Mouse (Mus musculus) megakaryocyte-erythroid progenitor cell, adult 5-6 weeks (primary cell): ENCODE data around the gene Prlhr. TPM values are rescaled to one million over a fixed set of nuclear protein-coding genes. Genes with fewer than 3 reads are reported as not detected.
A peak's percentile ranks its signal among the peaks of the same experiment; 100 is the strongest.

Experiments
- ATAC-seq: replicated peaks from 2 replicates; pipeline ENCODE4 v1.8.0; 2016; ENCODE audit warnings: mild to moderate bottlenecking, inconsistent platforms; ENCODE audit not compliant: severe bottlenecking, poor library complexity, low FRiP score, low TSS enrichment
- total RNA-seq, 2 experiments: library from RNA; stranded (forward) in 1 of 2; stranded (reverse) in 1 of 2; fragments of 200-1000, 215-1000 nt in 1 of 2; fragments of >200 nt in 1 of 2; fragmentation: Nextera tagmentation in 1 of 2; gene quantifications; 2 replicates each; pipeline ENCODE4 v1.2.3; 2014 to 2017

The Prlhr gene
- total RNA-seq, 2 experiments from 2014 or later = not detected

- ATAC-seq = no peak
Measured at GRCm38 (mm10) chr19:60440083-60440482, 28.0 kb downstream of the Prlhr start.

- ATAC-seq = peak; percentile 86
Measured at GRCm38 (mm10) chr19:60437566-60438241, 30.4 kb downstream of the Prlhr start.

GRCm38 (mm10) chr19:60432347-60433129 is 35.6 kb downstream of the Prlhr start:
- no peak for ATAC-seq

DNA sequence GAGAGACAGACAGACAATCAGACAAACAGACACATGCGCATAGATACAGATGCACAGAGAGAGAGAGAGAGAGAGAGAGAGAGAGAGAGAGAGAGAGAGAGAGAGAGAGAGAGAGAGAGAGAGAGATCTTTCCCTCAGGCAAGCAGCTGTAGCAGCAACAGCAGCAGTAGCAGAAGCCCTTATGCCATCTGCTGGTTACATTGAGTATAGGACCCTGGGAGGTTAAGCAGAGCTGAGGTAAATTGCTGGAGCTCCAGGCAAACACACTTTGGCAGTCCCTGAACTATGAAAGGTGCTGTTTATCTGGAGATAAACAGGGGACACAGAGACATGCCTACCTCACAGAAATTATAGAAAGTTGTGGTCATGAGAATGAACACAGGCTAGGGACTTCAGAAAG is 50.5 kb downstream of the Prlhr start:
- peak; percentile 88 for ATAC-seq

Other genes starting within 250 kb of the Prlhr start
- 13.1 and 26.7 TPM in 2 replicates for gene Fam204a, start 241.6 kb downstream of the Prlhr start, total RNA-seq (2014; fragmentation: Nextera tagmentation)
- 66.3 and 91.5 TPM in 2 replicates for gene Fam204a, start 241.6 kb downstream of the Prlhr start, total RNA-seq (2017)
- 19.8 and 27.2 TPM in 2 replicates for gene Cacul1, start 112.7 kb upstream of the Prlhr start, total RNA-seq (2014; fragmentation: Nextera tagmentation)
- 30.2 and 38.6 TPM in 2 replicates for gene Cacul1, start 112.7 kb upstream of the Prlhr start, total RNA-seq (2017)